8 mouse cellular contexts compared by ENCODE assay signal in the genomic region with DNA sequence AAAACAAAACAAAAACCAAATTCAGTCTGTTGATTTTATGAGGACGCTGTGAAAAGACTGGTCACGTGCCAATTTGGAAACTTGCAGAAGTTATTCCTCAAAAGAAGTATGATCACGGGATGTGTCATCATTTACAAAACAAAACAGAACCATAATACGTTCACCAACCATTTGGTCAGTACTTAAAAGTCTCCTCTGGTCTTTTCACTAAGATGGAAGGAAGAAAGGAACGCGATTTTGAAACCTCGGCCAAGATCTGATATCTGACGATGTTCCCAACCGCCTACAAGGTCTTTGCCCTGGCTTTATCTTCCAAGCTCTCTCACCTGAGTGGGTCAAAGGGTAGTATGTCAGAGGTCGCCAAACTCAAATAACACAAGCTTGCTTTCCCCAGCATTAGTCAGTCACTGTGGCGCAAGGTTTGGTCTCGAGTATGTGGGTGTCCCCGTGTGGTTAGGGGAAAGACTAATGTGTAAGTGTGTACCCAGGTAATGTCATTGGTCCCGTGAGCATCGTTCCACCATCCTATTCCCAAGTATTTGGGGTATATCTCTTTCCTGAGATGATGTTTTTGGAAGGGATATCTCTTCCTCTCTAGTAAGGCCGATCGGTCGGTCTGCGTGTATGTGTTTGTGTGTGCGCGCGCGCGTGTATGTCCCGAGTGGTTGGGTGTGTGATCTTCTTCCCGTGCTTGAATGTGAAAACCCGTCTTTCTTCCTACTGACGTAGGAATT. TPM values are rescaled to one million over a fixed set of nuclear protein-coding genes. Genes with fewer than 3 reads are reported as not detected.
A peak's percentile ranks its signal among the peaks of the same experiment; 100 is the strongest.
DNase-seq lines count a peak whose midpoint lies in the region; ATAC-seq lines count a peak whose summit lies in the region.

No protein-coding gene starts in this region.

- WGBS in lung, embryonic 16.5 days, result 16% methylated on average over 28 of the region's 28 CpGs

- ATAC-seq in CD4-positive, CD25-positive, alpha-beta regulatory T cell, adult 4 months, result peak; percentile 40
- peak; percentile 5 for ATAC-seq in lung, embryonic 16.5 days (ENCODE audit: low read depth)

- peak; percentile 6 for DNase-seq in layer of hippocampus, adult 11-12 months (ENCODE audit: low spot score)
- no peak for DNase-seq in layer of hippocampus, postnatal 25 days (ENCODE audit: extremely low spot score in 1 of 2, low spot score in 1 of 2)
- peak; percentile 13 for DNase-seq in c-Kit-negative CD71-positive TER-119-positive erythroid progenitor cells, embryonic 14.5 days (ENCODE audit: low read depth, low spot score)
- DNase-seq in heart, adult 18-20 months, result peak; percentile 29 to 42
- peak; percentile 44 for DNase-seq in kidney, adult 18-20 months
- DNase-seq in splenic B cell, adult 2 months (ENCODE audit: low read depth, low spot score), result peak; percentile 57

- peak overlapping the region; percentile 68 for H3K4me3 ChIP-seq in lung, embryonic 16.5 days (ENCODE audit: low read length)

- H3K9ac ChIP-seq in lung, embryonic 16.5 days (ENCODE audit: low read length), result peak overlapping the region; percentile 85

- H3K4me2 ChIP-seq in lung, embryonic 16.5 days (ENCODE audit: low read depth, low read length), result peak overlapping the region; percentile 65

- no peaks in the 10 kb centered on the region for H3K27me3 ChIP-seq in lung, embryonic 16.5 days (ENCODE audit: control insufficient read depth, insufficient read depth, low read depth, low read length)
- H3K27me3 ChIP-seq in splenic B cell, adult 2 months (ENCODE audit: control insufficient read depth, insufficient read depth, low read length, poor library complexity, severe bottlenecking), result no peaks in the 10 kb centered on the region

- H3K27ac ChIP-seq in lung, embryonic 16.5 days (ENCODE audit: low read length), result peak overlapping the region; percentile 81

- H3K4me1 ChIP-seq in lung, embryonic 16.5 days (replicated peaks; ENCODE audit: control insufficient read depth, insufficient read depth, low read length), result no peaks in the 10 kb centered on the region

- no peaks in the 10 kb centered on the region; the same call in 1 of the 2 replicates for H3K9me3 ChIP-seq in lung, embryonic 16.5 days (ENCODE audit: control insufficient read depth, low read length)

- no peaks in the 10 kb centered on the region; the same call in 1 of the 2 replicates for H3K36me3 ChIP-seq in lung, embryonic 16.5 days (ENCODE audit: control insufficient read depth, insufficient read depth, low read length)
- H3K36me3 ChIP-seq in splenic B cell, adult 2 months (ENCODE audit: control insufficient read depth, insufficient read depth, low read length, poor library complexity, severe bottlenecking), result no peaks in the 10 kb centered on the region

RNA-seq across cellular contexts. Expression of a gene that starts 0.9 kb away (rescaled TPM):
- total RNA-seq in layer of hippocampus, postnatal 25 days (2021), result 10 to 100 TPM; 38.5 to 39.0 TPM
- polyA plus RNA-seq in CD4-positive, CD25-positive, alpha-beta regulatory T cell, adult 4 months (2017; shearing (Covaris generic)), result 10 to 100 TPM; 31.9 to 33.7 TPM
- 10 to 100 TPM; 21.5 to 27.9 TPM for total RNA-seq in heart, adult 18-20 months (2021)
- polyA plus RNA-seq in lung, embryonic 16.5 days (2015; fragmentation: Nextera tagmentation; extraction: Ambion mirVana), result 64.5 and 67.6 TPM in 2 replicates

RNA-seq across cellular contexts. Expression of a gene that starts 38.3 kb away (rescaled TPM):
- total RNA-seq in layer of hippocampus, postnatal 25 days (2021), result 1 to 10 TPM; 4.5 to 5.1 TPM
- polyA plus RNA-seq in CD4-positive, CD25-positive, alpha-beta regulatory T cell, adult 4 months (2017; shearing (Covaris generic)), result 1 to 10 TPM; 6.2 TPM
- total RNA-seq in heart, adult 18-20 months (2021), result 1 to 10 TPM; 3.9 to 5.5 TPM
- 6.8 and 6.9 TPM in 2 replicates for polyA plus RNA-seq in lung, embryonic 16.5 days (2015; fragmentation: Nextera tagmentation; extraction: Ambion mirVana)

RNA-seq across cellular contexts. Expression of a gene that starts 38.4 kb away (rescaled TPM):
- 10 to 100 TPM; 56.1 to 59.8 TPM for total RNA-seq in layer of hippocampus, postnatal 25 days (2021)
- polyA plus RNA-seq in CD4-positive, CD25-positive, alpha-beta regulatory T cell, adult 4 months (2017; shearing (Covaris generic)), result 10 to 100 TPM; 31.4 to 31.8 TPM
- 10 to 100 TPM; 14.4 to 15.6 TPM for total RNA-seq in heart, adult 18-20 months (2021)
- polyA plus RNA-seq in lung, embryonic 16.5 days (2015; fragmentation: Nextera tagmentation; extraction: Ambion mirVana), result 37.7 and 38.4 TPM in 2 replicates

RNA-seq across cellular contexts. Expression of a gene that starts 39.6 kb away (rescaled TPM):
- 1 to 10 TPM; 2.0 to 2.2 TPM for total RNA-seq in layer of hippocampus, postnatal 25 days (2021)
- polyA plus RNA-seq in CD4-positive, CD25-positive, alpha-beta regulatory T cell, adult 4 months (2017; shearing (Covaris generic)), result 1 to 10 TPM; 7.0 to 7.2 TPM
- 1 to 10 TPM; 1.2 to 3.0 TPM for total RNA-seq in heart, adult 18-20 months (2021)
- polyA plus RNA-seq in lung, embryonic 16.5 days (2015; fragmentation: Nextera tagmentation; extraction: Ambion mirVana), result 7.6 and 9.1 TPM in 2 replicates

Comparison
In these comparisons a context has a peak if more than half of its experiments do, and no peak if none do; other contexts are left out.
1. DNase-seq: peak in layer of hippocampus, adult 11-12 months (single experiment), c-Kit-negative CD71-positive TER-119-positive erythroid progenitor cells, embryonic 14.5 days (single experiment), heart, adult 18-20 months (2 of 2), kidney, adult 18-20 months (single experiment) and splenic B cell, adult 2 months (single experiment); none in layer of hippocampus, postnatal 25 days (0 of 2).